Mouse (Mus musculus): ENCODE measurements around the gene Saal1. TPM values are rescaled to one million over a fixed set of nuclear protein-coding genes. Genes with fewer than 3 reads are reported as not detected.

Gene Saal1
- polyA plus RNA-seq, 1 experiment: 14.4 TPM

GRCm38 (mm10) chr7:46678417-46678816, 32.1 kb downstream of the Saal1 start:
- 43% methylated on average over 3 of the region's 3 CpGs for WGBS
- Histone ChIP-seq H3K4me1 (replicated peaks; ENCODE audit: control insufficient read depth, insufficient read depth, low read length) (no peaks in the 10 kb centered on the region), H3K27ac (ENCODE audit: control insufficient read depth, insufficient read depth, low read length) (no peak overlapping the region), H3K27me3 (ENCODE audit: control insufficient read depth, insufficient read depth, low read length) (no peaks in the 10 kb centered on the region), H3K36me3 (ENCODE audit: control insufficient read depth, insufficient read depth, low read length) (no peaks in the 10 kb centered on the region), H3K4me3 (ENCODE audit: control insufficient read depth, insufficient read depth, low read length) (no peak overlapping the region)
- DNase-seq: no peak
- TF ChIP-seq CTCF (IDR thresholded peaks at IDR 0.05; ENCODE audit: borderline replicate concordance, control insufficient read depth, extremely low read depth, insufficient read depth, low read length, poor library complexity) (no peak), POLR2A (IDR thresholded peaks at IDR 0.05; ENCODE audit: control insufficient read depth, extremely low read depth, insufficient read depth, low read length, poor library complexity) (no peak)

GRCm38 (mm10) chr7:46676808-46677360, 33.6 kb downstream of the Saal1 start:
- Histone ChIP-seq H3K4me1 (replicated peaks; ENCODE audit: control insufficient read depth, insufficient read depth, low read length) (no peaks in the 10 kb centered on the region), H3K27ac (ENCODE audit: control insufficient read depth, insufficient read depth, low read length) (no peak overlapping the region), H3K36me3 (ENCODE audit: control insufficient read depth, insufficient read depth, low read length) (no peaks in the 10 kb centered on the region), H3K27me3 (ENCODE audit: control insufficient read depth, insufficient read depth, low read length) (no peaks in the 10 kb centered on the region), H3K4me3 (ENCODE audit: control insufficient read depth, insufficient read depth, low read length) (no peak overlapping the region)
- TF ChIP-seq CTCF (IDR thresholded peaks at IDR 0.05; ENCODE audit: borderline replicate concordance, control insufficient read depth, extremely low read depth, insufficient read depth, low read length, poor library complexity) (no peak), POLR2A (IDR thresholded peaks at IDR 0.05; ENCODE audit: control insufficient read depth, extremely low read depth, insufficient read depth, low read length, poor library complexity) (no peak)
- 86% methylated on average over 5 of the region's 5 CpGs for WGBS
- DNase-seq: no peak

GRCm38 (mm10) chr7:46675886-46676285, 34.6 kb downstream of the Saal1 start:
- 90% methylated on average over 8 of the region's 8 CpGs for WGBS
- Histone ChIP-seq H3K27me3 (ENCODE audit: control insufficient read depth, insufficient read depth, low read length) (no peaks in the 10 kb centered on the region), H3K4me1 (replicated peaks; ENCODE audit: control insufficient read depth, insufficient read depth, low read length) (no peaks in the 10 kb centered on the region), H3K36me3 (ENCODE audit: control insufficient read depth, insufficient read depth, low read length) (no peaks in the 10 kb centered on the region), H3K4me3 (ENCODE audit: control insufficient read depth, insufficient read depth, low read length) (no peak overlapping the region), H3K27ac (ENCODE audit: control insufficient read depth, insufficient read depth, low read length) (no peak overlapping the region)
- TF ChIP-seq CTCF (IDR thresholded peaks at IDR 0.05; ENCODE audit: borderline replicate concordance, control insufficient read depth, extremely low read depth, insufficient read depth, low read length, poor library complexity) (no peak), POLR2A (IDR thresholded peaks at IDR 0.05; ENCODE audit: control insufficient read depth, extremely low read depth, insufficient read depth, low read length, poor library complexity) (no peak)
- no peak for DNase-seq

DNA sequence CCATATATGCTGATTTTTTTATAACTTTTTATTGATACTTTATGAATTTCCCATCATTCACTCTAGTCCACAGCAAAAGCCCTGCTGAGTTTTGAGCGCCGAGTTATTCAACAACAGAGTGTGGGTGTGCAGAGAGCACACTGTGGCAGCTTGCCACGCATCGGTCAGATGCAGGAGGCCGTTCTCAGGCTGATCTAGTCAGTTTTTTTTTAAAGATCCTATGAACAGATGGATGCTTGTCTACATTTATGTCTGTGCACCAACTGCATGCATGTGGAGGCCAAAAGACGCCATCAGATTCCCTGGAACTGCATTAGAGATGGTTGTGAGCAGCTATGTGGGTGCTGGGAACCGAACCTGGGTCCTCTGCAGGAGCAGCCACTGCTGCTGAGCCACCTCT, 35.4 kb downstream of the Saal1 start:
- no peak for TF ChIP-seq CTCF (IDR thresholded peaks at IDR 0.05; ENCODE audit: borderline replicate concordance, control insufficient read depth, extremely low read depth, insufficient read depth, low read length, poor library complexity)
- TF ChIP-seq POLR2A (IDR thresholded peaks at IDR 0.05; ENCODE audit: control insufficient read depth, extremely low read depth, insufficient read depth, low read length, poor library complexity): no peak
- Histone ChIP-seq H3K36me3 (ENCODE audit: control insufficient read depth, insufficient read depth, low read length) (no peaks in the 10 kb centered on the region), H3K27ac (ENCODE audit: control insufficient read depth, insufficient read depth, low read length) (no peak overlapping the region), H3K27me3 (ENCODE audit: control insufficient read depth, insufficient read depth, low read length) (no peaks in the 10 kb centered on the region), H3K4me1 (replicated peaks; ENCODE audit: control insufficient read depth, insufficient read depth, low read length) (no peaks in the 10 kb centered on the region), H3K4me3 (ENCODE audit: control insufficient read depth, insufficient read depth, low read length) (no peak overlapping the region)
- no peak for DNase-seq
- 91% methylated on average over 7 of the region's 7 CpGs for WGBS

GRCm38 (mm10) chr7:46672160-46672672, 38.3 kb downstream of the Saal1 start, which contains the start of gene Tph1:
Tph1 (minus strand) TSS chr7:46672537.
- Histone ChIP-seq H3K36me3 (ENCODE audit: control insufficient read depth, insufficient read depth, low read length) (no peaks in the 10 kb centered on the region), H3K4me1 (replicated peaks; ENCODE audit: control insufficient read depth, insufficient read depth, low read length) (no peaks in the 10 kb centered on the region), H3K27me3 (ENCODE audit: control insufficient read depth, insufficient read depth, low read length) (no peaks in the 10 kb centered on the region; the same call in 1 of the 2 replicates), H3K4me3 (ENCODE audit: control insufficient read depth, insufficient read depth, low read length) (no peak within 1 kb of the TSS), H3K27ac (ENCODE audit: control insufficient read depth, insufficient read depth, low read length) (no peak within 1 kb of the TSS)
- no peak for DNase-seq
- TF ChIP-seq POLR2A (IDR thresholded peaks at IDR 0.05; ENCODE audit: control insufficient read depth, extremely low read depth, insufficient read depth, low read length, poor library complexity): no peak
- TF ChIP-seq CTCF (IDR thresholded peaks at IDR 0.05; ENCODE audit: borderline replicate concordance, control insufficient read depth, extremely low read depth, insufficient read depth, low read length, poor library complexity): no peak
- WGBS: 33% methylated on average over 10 of the region's 10 CpGs

DNA sequence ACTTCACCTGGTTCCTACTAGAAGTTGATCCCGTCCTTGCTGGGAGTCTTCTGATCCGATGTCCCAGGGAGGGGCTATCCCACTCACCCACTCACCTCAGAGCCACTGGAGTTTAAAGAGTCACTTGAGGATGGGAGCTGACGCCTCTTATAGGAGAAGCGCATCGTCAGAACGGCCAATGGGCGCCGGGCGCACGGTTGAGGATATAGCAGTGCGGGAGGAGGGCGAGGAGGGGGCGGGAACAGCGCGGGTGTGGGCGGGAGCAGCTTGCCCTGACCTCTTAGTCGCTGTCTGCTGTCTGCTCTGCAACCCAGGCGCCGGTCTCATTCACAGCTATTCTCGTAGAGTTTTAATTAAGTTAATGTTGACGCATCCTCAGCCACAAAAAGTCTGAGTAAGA, 43.2 kb downstream of the Saal1 start:
- H3K4me3 ChIP-seq (ENCODE audit: control insufficient read depth, insufficient read depth, low read length): no peak overlapping the region
- DNase-seq: peak; percentile 6
- H3K27me3 ChIP-seq (ENCODE audit: control insufficient read depth, insufficient read depth, low read length): no peaks in the 10 kb centered on the region; the same call in 1 of the 2 replicates
- H3K4me1 ChIP-seq (replicated peaks; ENCODE audit: control insufficient read depth, insufficient read depth, low read length): no peaks in the 10 kb centered on the region
- H3K36me3 ChIP-seq (ENCODE audit: control insufficient read depth, insufficient read depth, low read length): no peaks in the 10 kb centered on the region
- WGBS: 6% methylated on average over 21 of the region's 21 CpGs
- H3K27ac ChIP-seq (ENCODE audit: control insufficient read depth, insufficient read depth, low read length): no peak overlapping the region
- TF ChIP-seq CTCF (IDR thresholded peaks at IDR 0.05; ENCODE audit: borderline replicate concordance, control insufficient read depth, extremely low read depth, insufficient read depth, low read length, poor library complexity) (no peak), POLR2A (IDR thresholded peaks at IDR 0.05; ENCODE audit: control insufficient read depth, extremely low read depth, insufficient read depth, low read length, poor library complexity) (no peak)
